Mouse (Mus musculus): ENCODE results near the gene Cnp. TPM values are rescaled to one million over a fixed set of nuclear protein-coding genes. Genes with fewer than 3 reads are reported as not detected.

Gene Cnp
- polyA plus RNA-seq, 1 experiment from 2014 or later = 57.8 TPM

DNA sequence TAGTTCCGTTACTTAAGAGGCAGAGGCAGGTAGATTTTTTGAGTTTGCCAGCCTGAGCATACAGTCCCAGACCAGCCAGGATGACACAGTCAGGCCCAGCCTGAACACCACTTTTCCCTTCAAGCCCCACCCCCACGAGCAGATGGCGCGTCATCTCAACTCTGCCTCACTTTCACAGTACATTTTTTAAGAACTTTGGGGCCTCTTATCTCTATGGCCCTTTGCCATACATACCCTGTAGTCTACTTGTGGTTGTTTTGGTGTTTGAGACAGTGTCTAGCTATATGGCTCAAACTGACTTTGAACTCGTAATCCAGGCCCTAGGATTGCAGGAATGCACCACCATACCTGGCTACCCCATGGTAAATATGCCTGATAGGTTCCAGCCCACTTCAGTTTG lies 53.4 kb downstream of the Cnp start:
- Histone ChIP-seq H3K4me1 (ENCODE audit: control insufficient read depth, insufficient read depth, low read length) (peaks cover 11% of the 10 kb centered on the region), H3K27ac (ENCODE audit: low read length) (no peak overlapping the region), H3K4me3 (ENCODE audit: low read depth, low read length) (no peak overlapping the region)

GRCm38 (mm10) chr11:100628862-100629352 lies 54.2 kb downstream of the Cnp start:
- Histone ChIP-seq H3K9me3 (replicated peaks; ENCODE audit: control insufficient read depth, low read length, poor library complexity, severe bottlenecking) (no peaks in the 10 kb centered on the region), H3K4me2 (ENCODE audit: low read length) (no peak overlapping the region), H3K4me1 (ENCODE audit: control insufficient read depth, insufficient read depth, low read length) (peaks cover 5% of the 10 kb centered on the region), H3K27ac (ENCODE audit: low read length) (no peak overlapping the region), H3K36me3 (ENCODE audit: control insufficient read depth, insufficient read depth, low read length) (0 out of 2 replicates have a peak, but pooled peaks cover 2% of the 10 kb centered on the region), H3K9ac (ENCODE audit: low read depth, low read length) (no peak overlapping the region), H3K27me3 (ENCODE audit: control insufficient read depth, insufficient read depth, low read depth, low read length) (no peaks in the 10 kb centered on the region), H3K4me3 (ENCODE audit: low read depth, low read length) (no peak overlapping the region)
- WGBS = 41% methylated on average over 13 of the region's 13 CpGs
- no peak for ATAC-seq

More for the DNA sequence above, 53.4 kb downstream of the Cnp start:
- Histone ChIP-seq H3K27me3 (ENCODE audit: control insufficient read depth, insufficient read depth, low read depth, low read length) (no peaks in the 10 kb centered on the region), H3K4me2 (ENCODE audit: low read length) (no peak overlapping the region), H3K36me3 (ENCODE audit: control insufficient read depth, insufficient read depth, low read length) (0 out of 2 replicates have a peak, but pooled peaks cover 2% of the 10 kb centered on the region), H3K9me3 (replicated peaks; ENCODE audit: control insufficient read depth, low read length, poor library complexity, severe bottlenecking) (no peaks in the 10 kb centered on the region), H3K9ac (ENCODE audit: low read depth, low read length) (peak overlapping the region; percentile 8; the same call in 1 of the 2 replicates)
- 93% methylated on average over 5 of the region's 5 CpGs for whole genome bisulfite sequencing
- ATAC-seq = no peak

DNA sequence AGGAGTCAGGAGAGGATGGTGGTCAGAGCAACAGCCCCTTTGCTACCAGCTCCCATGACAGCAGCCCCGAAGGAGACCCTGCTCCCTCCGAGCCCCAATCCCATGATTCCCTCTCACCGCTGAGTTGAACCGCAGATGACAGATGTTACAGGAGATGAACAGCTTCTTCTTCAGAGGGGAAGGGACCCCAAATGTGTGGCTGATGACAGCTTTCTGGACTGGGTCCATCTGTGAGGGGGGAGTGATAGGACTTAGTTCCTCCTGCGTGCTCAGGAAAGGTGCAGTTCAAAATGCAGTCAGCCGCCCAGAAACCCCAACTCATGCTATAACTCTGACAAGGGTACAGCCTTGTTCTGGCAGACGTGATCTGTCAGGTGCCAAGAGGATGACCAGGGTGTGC lies 59.8 kb downstream of the Cnp start:
- WGBS = 73% methylated on average over 7 of the region's 7 CpGs
- ATAC-seq = no peak
- H3K27me3 ChIP-seq (ENCODE audit: control insufficient read depth, insufficient read depth, low read depth, low read length) = peaks cover 1% of the 10 kb centered on the region; the same call in 1 of the 2 replicates

GRCm38 (mm10) chr11:100640159-100640906 lies 65.6 kb downstream of the Cnp start:
- Histone ChIP-seq H3K4me2 (ENCODE audit: low read length) (peak overlapping the region; percentile 77), H3K27me3 (ENCODE audit: control insufficient read depth, insufficient read depth, low read depth, low read length) (peaks cover 5% of the 10 kb centered on the region), H3K9ac (ENCODE audit: low read depth, low read length) (peak overlapping the region; percentile 62), H3K4me3 (ENCODE audit: low read depth, low read length) (peak overlapping the region; percentile 49), H3K9me3 (replicated peaks; ENCODE audit: control insufficient read depth, low read length, poor library complexity, severe bottlenecking) (no peaks in the 10 kb centered on the region), H3K36me3 (ENCODE audit: control insufficient read depth, insufficient read depth, low read length) (no peaks in the 10 kb centered on the region), H3K27ac (ENCODE audit: low read length) (no peak overlapping the region), H3K4me1 (ENCODE audit: control insufficient read depth, insufficient read depth, low read length) (peaks cover 7% of the 10 kb centered on the region; the same call in 1 of the 2 replicates)
- WGBS = 7% methylated on average over 52 of the region's 52 CpGs
- peak; percentile 58 for ATAC-seq

More for the DNA sequence above, 59.8 kb downstream of the Cnp start:
- Histone ChIP-seq H3K9ac (ENCODE audit: low read depth, low read length) (no peak overlapping the region), H3K9me3 (replicated peaks; ENCODE audit: control insufficient read depth, low read length, poor library complexity, severe bottlenecking) (no peaks in the 10 kb centered on the region), H3K4me1 (ENCODE audit: control insufficient read depth, insufficient read depth, low read length) (no peaks in the 10 kb centered on the region), H3K4me2 (ENCODE audit: low read length) (no peak overlapping the region), H3K4me3 (ENCODE audit: low read depth, low read length) (no peak overlapping the region), H3K36me3 (ENCODE audit: control insufficient read depth, insufficient read depth, low read length) (no peaks in the 10 kb centered on the region), H3K27ac (ENCODE audit: low read length) (no peak overlapping the region)

Other genes starting within 250 kb of the Cnp start
- gene Gast, start 240.5 kb upstream of the Cnp start, polyA plus RNA-seq (2015; fragmentation: Nextera tagmentation; extraction: Ambion mirVana) = 0.46 and 1.6 TPM in 2 replicates
- 417 and 440 TPM in 2 replicates for gene Hap1, start 218.8 kb upstream of the Cnp start, polyA plus RNA-seq (2015; fragmentation: Nextera tagmentation; extraction: Ambion mirVana)
- gene Jup, start 177.1 kb upstream of the Cnp start, polyA plus RNA-seq (2015; fragmentation: Nextera tagmentation; extraction: Ambion mirVana) = 99.7 and 109 TPM in 2 replicates
- gene P3h4, start 160.1 kb upstream of the Cnp start, polyA plus RNA-seq (2015; fragmentation: Nextera tagmentation; extraction: Ambion mirVana) = 20.7 and 20.8 TPM in 2 replicates
- 19.3 and 19.6 TPM in 2 replicates for gene Fkbp10, start 159.2 kb upstream of the Cnp start, polyA plus RNA-seq (2015; fragmentation: Nextera tagmentation; extraction: Ambion mirVana)
- 109 and 122 TPM in 2 replicates for gene Nt5c3b, start 133.1 kb upstream of the Cnp start, polyA plus RNA-seq (2015; fragmentation: Nextera tagmentation; extraction: Ambion mirVana)
- gene Klhl10, start 133.0 kb upstream of the Cnp start, polyA plus RNA-seq (2015; fragmentation: Nextera tagmentation; extraction: Ambion mirVana) = 0.70 and 0.73 TPM in 2 replicates
- 10.3 and 11.0 TPM in 2 replicates for gene Klhl11, start 102.2 kb upstream of the Cnp start, polyA plus RNA-seq (2015; fragmentation: Nextera tagmentation; extraction: Ambion mirVana)
- gene Acly, start 46.9 kb upstream of the Cnp start, polyA plus RNA-seq (2015; fragmentation: Nextera tagmentation; extraction: Ambion mirVana) = 218 and 229 TPM in 2 replicates
- gene Ttc25, start 29.3 kb upstream of the Cnp start, polyA plus RNA-seq (2015; fragmentation: Nextera tagmentation; extraction: Ambion mirVana) = 2.9 and 3.5 TPM in 2 replicates
- 97.7 TPM in 2 replicates for gene Nkiras2, start 44.3 kb downstream of the Cnp start, polyA plus RNA-seq (2015; fragmentation: Nextera tagmentation; extraction: Ambion mirVana)
- 289 and 327 TPM in 2 replicates for gene Dnajc7, start 45.3 kb downstream of the Cnp start, polyA plus RNA-seq (2015; fragmentation: Nextera tagmentation; extraction: Ambion mirVana)
- gene Zfp385c, start 117.6 kb downstream of the Cnp start, polyA plus RNA-seq (2015; fragmentation: Nextera tagmentation; extraction: Ambion mirVana) = 0.41 and 0.92 TPM in 2 replicates
- 2.8 and 2.9 TPM in 2 replicates for gene Dhx58, start 129.4 kb downstream of the Cnp start, polyA plus RNA-seq (2015; fragmentation: Nextera tagmentation; extraction: Ambion mirVana)
- 64.9 and 65.9 TPM in 2 replicates for gene Kat2a, start 137.6 kb downstream of the Cnp start, polyA plus RNA-seq (2015; fragmentation: Nextera tagmentation; extraction: Ambion mirVana)
- 0.34 TPM in 1 of 2 replicates, not detected in the other for gene Hspb9, start 138.9 kb downstream of the Cnp start, polyA plus RNA-seq (2015; fragmentation: Nextera tagmentation; extraction: Ambion mirVana)
- gene Rab5c, start 163.3 kb downstream of the Cnp start, polyA plus RNA-seq (2015; fragmentation: Nextera tagmentation; extraction: Ambion mirVana) = 41.1 and 43.3 TPM in 2 replicates
- 11.4 and 12.3 TPM in 2 replicates for gene Kcnh4, start 185.0 kb downstream of the Cnp start, polyA plus RNA-seq (2015; fragmentation: Nextera tagmentation; extraction: Ambion mirVana)
- gene Hcrt, start 188.0 kb downstream of the Cnp start, polyA plus RNA-seq (2015; fragmentation: Nextera tagmentation; extraction: Ambion mirVana) = 2.5 and 4.6 TPM in 2 replicates
- 6.8 and 7.5 TPM in 2 replicates for gene Ghdc, start 196.1 kb downstream of the Cnp start, polyA plus RNA-seq (2015; fragmentation: Nextera tagmentation; extraction: Ambion mirVana)